Mouse (Mus musculus) fibroblast of lung, adult 2 months (primary cell): ENCODE measurements at regions not wholly inside any gene's neighbourhood (a gene's known extent, or its start where the extent isn't known, plus 50 kb on each side); places are given as distances from the start of the nearest gene placed in this dataset.
"Not testable (repeated sequence)": the region's sequence is repeated elsewhere in the genome, so short reads cannot be mapped to it uniquely, and the experiment has no call there.

ENCODE experiments used
- DNase-seq: peaks from one replicate; pipeline ENCODE4 v3.0.0-alpha.2; 2011; ENCODE audit warnings: low read depth

DNA sequence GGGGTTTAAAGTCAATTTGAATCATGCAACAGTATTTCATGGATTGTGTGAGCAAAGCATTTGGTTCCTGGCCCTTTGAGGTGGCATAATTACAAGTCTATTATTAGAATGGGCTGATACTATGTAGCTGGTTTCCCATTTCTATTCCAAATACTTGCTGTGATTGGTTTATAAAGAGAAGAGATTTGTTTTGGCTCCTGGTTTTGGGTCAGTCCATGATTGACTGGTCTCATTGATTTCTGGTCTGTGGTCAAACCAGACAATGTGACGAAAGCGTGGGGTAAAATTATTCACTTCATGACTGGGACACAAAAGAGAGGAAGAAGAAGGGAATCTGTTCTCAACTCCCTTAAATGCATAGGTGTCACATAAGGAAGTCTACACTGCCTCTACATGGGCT lies 147.0 kb upstream of the Dlgap1 start:
- no peak for DNase-seq

DNA sequence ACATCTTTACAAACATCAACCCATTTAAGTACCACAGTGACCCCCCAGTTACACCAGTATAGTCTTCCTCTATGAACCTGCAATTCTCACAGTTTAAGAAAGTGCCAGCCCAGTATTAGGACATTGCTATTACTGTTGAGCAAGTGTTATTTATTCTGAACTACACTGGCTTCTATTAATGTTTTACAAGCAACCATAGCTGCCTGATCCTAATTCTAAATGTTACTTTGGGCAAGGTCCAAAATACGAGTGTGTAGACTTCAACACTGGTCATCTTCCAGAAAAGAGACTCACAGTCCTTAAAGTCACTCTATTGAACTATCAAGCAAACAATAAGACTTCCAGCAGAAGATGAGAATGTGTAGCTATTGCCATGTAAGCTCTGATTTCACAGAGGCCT lies 146.0 kb upstream of the Dlgap1 start:
- DNase-seq: no peak

DNA sequence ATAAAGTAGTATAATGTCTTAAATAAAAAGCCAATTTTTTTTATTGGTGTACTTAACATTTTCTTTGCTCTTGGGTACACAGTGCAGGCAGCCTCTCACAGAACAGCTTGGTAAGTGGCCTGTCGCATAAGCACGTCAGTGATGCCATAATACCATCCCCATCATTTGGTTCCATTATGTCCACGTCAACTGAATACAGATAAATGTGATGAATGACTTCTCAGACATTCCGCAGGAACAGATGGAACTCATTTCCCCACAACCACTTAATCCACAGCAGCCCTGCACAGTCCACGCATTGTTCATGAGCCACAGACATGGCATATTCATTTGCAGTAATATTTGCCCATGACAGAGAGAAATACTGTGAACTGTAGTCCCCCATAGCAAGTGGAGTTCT lies 127.6 kb upstream of the Dlgap1 start:
- no peak for DNase-seq

DNA sequence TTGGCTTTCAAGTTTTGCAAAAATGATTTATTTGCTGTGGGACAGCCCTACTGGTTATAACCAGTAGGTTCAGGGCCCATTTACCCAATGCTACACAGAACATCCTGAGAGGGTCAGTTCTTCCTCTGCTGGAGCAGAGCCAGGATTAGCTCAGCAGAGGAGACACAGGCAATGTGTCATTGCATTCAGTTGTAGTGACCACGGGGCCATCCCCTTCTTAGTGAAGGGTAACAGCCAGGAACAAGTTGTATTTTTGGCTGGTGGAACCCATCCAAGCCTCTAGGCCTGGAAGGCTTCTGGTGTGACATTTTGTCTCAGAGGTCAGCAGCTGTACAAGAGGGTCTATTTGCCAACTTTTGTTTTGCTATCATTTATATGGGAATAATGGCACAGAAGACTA lies 120.6 kb upstream of the Dlgap1 start:
- no peak for DNase-seq

DNA sequence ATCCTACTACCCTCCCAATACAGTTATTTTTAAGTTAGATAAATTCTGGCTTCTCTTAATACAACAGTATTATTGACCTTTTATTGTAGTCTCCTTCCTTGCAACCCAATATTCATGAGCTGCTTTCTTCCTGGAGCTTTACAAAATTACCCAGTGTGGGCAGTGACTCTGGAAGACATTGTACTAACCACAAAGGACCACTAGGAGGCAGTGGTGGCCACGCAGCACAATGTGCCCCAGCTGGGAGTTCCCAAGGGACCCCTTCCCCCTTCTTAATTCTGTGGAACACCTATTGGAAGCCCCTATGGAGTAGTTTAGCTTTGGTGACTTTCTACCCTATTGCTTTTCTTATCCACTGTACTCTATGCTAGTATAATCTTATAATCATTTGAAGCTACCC lies 118.8 kb upstream of the Dlgap1 start:
- no peak for DNase-seq

DNA sequence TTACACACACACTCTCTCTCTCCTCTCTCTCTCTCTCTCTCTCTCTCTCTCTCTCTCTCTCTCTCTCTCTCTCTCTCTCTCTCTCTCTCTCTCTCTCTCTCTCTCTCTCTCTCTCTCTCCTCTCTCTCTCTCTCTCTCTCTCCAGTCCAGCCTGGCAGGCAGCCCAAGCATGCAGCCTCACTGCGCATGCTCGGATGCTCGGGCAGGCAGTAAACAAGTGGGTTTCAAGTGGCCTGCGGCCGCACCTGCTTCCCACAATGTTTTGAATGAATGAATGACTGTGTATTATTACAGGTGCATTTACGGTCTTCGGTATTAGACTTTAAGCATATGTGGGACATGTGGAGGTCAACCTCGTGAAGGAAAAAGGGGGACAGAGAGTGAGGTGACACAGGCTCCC lies 88.9 kb upstream of the Dlgap1 start:
- not testable (repeated sequence) for DNase-seq

DNA sequence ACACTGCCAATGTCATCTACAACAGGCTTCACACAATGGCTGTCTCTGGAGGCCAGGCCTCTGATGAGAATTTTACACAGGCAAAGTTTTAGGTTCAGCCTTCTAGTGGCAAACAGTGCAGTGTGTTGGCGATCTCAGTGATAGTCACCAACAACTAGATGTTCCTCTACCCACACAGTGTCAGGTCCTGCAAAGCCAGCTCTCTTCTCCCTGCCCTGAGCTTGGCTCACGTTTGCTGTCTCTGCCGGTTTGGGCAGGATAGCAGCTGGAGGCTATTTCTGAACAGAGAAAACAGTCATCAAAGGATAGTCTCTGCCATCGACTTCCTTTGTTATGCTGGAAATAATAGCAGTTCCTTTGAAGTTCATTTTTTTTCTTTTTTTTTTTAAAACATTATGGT lies 74.9 kb upstream of the Dlgap1 start:
- DNase-seq: no peak
